Mouse (Mus musculus) bone marrow, adult 2 months (tissue): ENCODE results near the gene Ccnf.

Experiments
- CTCF ChIP-seq: fragments of 200-500 bp; IDR thresholded peaks from 2 replicates; pipeline ENCODE4 v1.5.1; 2011; ENCODE audit warnings: low read length, control low read depth; ENCODE audit not compliant: control insufficient read depth, insufficient read depth
- POLR2A ChIP-seq: fragments of 200-500 bp; IDR thresholded peaks from 2 replicates; pipeline ENCODE4 v1.6.1; 2011; ENCODE audit warnings: low read depth, mild to moderate bottlenecking, control low read depth, low read length, borderline replicate concordance; ENCODE audit not compliant: control insufficient read depth

DNA sequence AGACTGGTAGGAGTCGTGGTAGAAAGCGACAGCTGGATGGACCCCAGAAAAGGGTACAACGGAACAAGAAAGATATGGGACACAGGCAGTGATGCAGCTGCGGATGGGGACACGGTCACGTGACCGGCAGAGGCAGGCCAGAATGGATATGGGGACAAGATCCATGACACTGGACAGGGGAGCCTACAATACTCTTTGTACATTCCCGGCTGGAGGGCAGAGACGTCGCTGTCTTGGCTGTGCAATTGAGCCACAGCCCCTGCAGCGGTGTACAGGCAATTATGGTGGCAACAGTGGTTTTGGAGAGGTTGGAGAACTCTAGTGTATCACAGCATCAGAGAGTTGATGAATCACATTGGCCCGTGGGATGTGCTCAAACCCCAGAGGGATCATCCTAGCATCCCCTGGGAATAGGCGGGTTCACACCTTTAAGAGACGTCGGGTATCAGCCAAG, 45.3 kb downstream of the Ccnf start:
- TF ChIP-seq CTCF, result no peak
- no peak for TF ChIP-seq POLR2A
